Mouse (Mus musculus) CH12.LX (cell line): ENCODE measurements around the gene Lyst. TPM values are rescaled to one million over a fixed set of nuclear protein-coding genes. Genes with fewer than 3 reads are reported as not detected.
"Not testable (repeated sequence)": the region's sequence is repeated elsewhere in the genome, so short reads cannot be mapped to it uniquely, and the experiment has no call there.

ENCODE experiments used
- DNase-seq: peaks from one replicate; pipeline ENCODE4 v3.0.0-alpha.2; 2013; ENCODE audit errors: extremely low read depth
- H3K27ac ChIP-seq: 2 replicates; pipeline ENCODE4 v1.5.1; 2012; ENCODE audit warnings: low read depth, mild to moderate bottlenecking, control low read depth, moderate library complexity; ENCODE audit not compliant: insufficient read depth
- H3K27me3 ChIP-seq: replicated peaks from 2 replicates; pipeline ENCODE3; 2012; ENCODE audit warnings: inconsistent platforms
- H3K36me3 ChIP-seq, 2 experiments: replicated peaks in 1 of 2; 2 replicates each; pipeline versions ENCODE3 to v1.6.1; 2012; ENCODE audit warnings: inconsistent platforms in 1 of 2, low read length in 1 of 2, mild to moderate bottlenecking in 1 of 2, mixed read lengths in 1 of 2, moderate library complexity in 1 of 2; ENCODE audit not compliant: control insufficient read depth in 1 of 2, insufficient read depth in 1 of 2
- H3K4me1 ChIP-seq, 2 experiments: 2 replicates each; pipeline ENCODE4 v1.6.1; 2012; ENCODE audit warnings: inconsistent platforms in 1 of 2, moderate library complexity in 1 of 2; ENCODE audit not compliant: insufficient read depth in 2 of 2, control insufficient read depth in 1 of 2
- H3K4me2 ChIP-seq: 2 replicates; pipeline ENCODE4 v1.6.1; 2012; ENCODE audit warnings: low read depth, mild to moderate bottlenecking, control low read depth; ENCODE audit not compliant: poor library complexity, insufficient read depth, severe bottlenecking
- H3K4me3 ChIP-seq, 3 experiments: fragments of 150-350 bp in 1 of 3; sonication (generic) in 1 of 3; replicated peaks in 1 of 3; 2 replicates each; pipeline versions ENCODE3 to v1.5.1; 2011 to 2012; ENCODE audit warnings: low read depth in 2 of 3, low read length in 2 of 3, mild to moderate bottlenecking in 2 of 3, moderate library complexity in 2 of 3, control low read depth in 1 of 3, improper control_type of control experiment in 1 of 3, inconsistent platforms in 1 of 3, mixed read lengths in 1 of 3; ENCODE audit not compliant: poor library complexity in 1 of 3
- H3K79me2 ChIP-seq: replicated peaks from 2 replicates; pipeline ENCODE4 v1.6.1; 2012; ENCODE audit warnings: mild to moderate bottlenecking, moderate library complexity; ENCODE audit not compliant: control insufficient read depth, poor library complexity, insufficient read depth, severe bottlenecking; ENCODE audit errors: extremely low read depth
- H3K9ac ChIP-seq: 2 replicates; pipeline ENCODE4 v1.6.1; 2012; ENCODE audit warnings: low read depth, mild to moderate bottlenecking, control low read depth, moderate library complexity; ENCODE audit not compliant: insufficient read depth
- H3K9me3 ChIP-seq: replicated peaks from 2 replicates; pipeline ENCODE3; 2012; ENCODE audit warnings: low read length, inconsistent platforms, mixed read lengths
- BHLHE40 ChIP-seq: IDR thresholded peaks from 2 replicates; pipeline ENCODE4 v1.6.1; 2011; ENCODE audit warnings: mild to moderate bottlenecking, low read depth, low read length, improper control_type of control experiment
- CHD1 ChIP-seq: IDR thresholded peaks from 2 replicates; pipeline ENCODE4 v1.6.1; 2012; ENCODE audit warnings: low read depth, low read length, improper control_type of control experiment, inconsistent platforms
- EP300 ChIP-seq: IDR thresholded peaks from 2 replicates; pipeline ENCODE4 v1.6.1; 2011; ENCODE audit warnings: low read length, improper control_type of control experiment
- ETS1 ChIP-seq: conservative IDR thresholded peaks from 2 replicates; pipeline ENCODE4 v1.6.1; 2012; ENCODE audit warnings: low read depth, mild to moderate bottlenecking, inconsistent platforms, low read length, improper control_type of control experiment, moderate library complexity
- JUN ChIP-seq: IDR thresholded peaks from 2 replicates; pipeline ENCODE4 v1.6.1; 2011; ENCODE audit warnings: low read depth, mild to moderate bottlenecking, low read length, improper control_type of control experiment, moderate library complexity; ENCODE audit not compliant: insufficient read depth
- JUND ChIP-seq: conservative IDR thresholded peaks from 2 replicates; pipeline ENCODE4 v1.6.1; 2011; ENCODE audit warnings: low read depth, low read length, improper control_type of control experiment
- KAT2A ChIP-seq: IDR thresholded peaks from 2 replicates; pipeline ENCODE4 v1.6.1; 2012; ENCODE audit warnings: low read length, improper control_type of control experiment, inconsistent platforms; ENCODE audit not compliant: insufficient replicate concordance
- MAX ChIP-seq: IDR thresholded peaks from 2 replicates; pipeline ENCODE4 v1.6.1; 2011; ENCODE audit warnings: low read length, improper control_type of control experiment
- MAZ ChIP-seq: IDR thresholded peaks from 2 replicates; pipeline ENCODE4 v1.6.1; 2012; ENCODE audit warnings: low read depth, mild to moderate bottlenecking, inconsistent platforms, low read length, improper control_type of control experiment, moderate library complexity
- MEF2A ChIP-seq: IDR thresholded peaks from 2 replicates; pipeline ENCODE4 v1.6.1; 2014; ENCODE audit warnings: low read depth, mild to moderate bottlenecking, inconsistent platforms, low read length, improper control_type of control experiment, borderline replicate concordance
- MXI1 ChIP-seq: IDR thresholded peaks from 2 replicates; pipeline ENCODE4 v1.6.1; 2011; ENCODE audit warnings: mild to moderate bottlenecking, low read depth, low read length, improper control_type of control experiment
- POLR2A ChIP-seq: IDR thresholded peaks from 2 replicates; pipeline ENCODE4 v1.6.1; 2011; ENCODE audit warnings: low read depth, mild to moderate bottlenecking, improper control_type of control experiment, low read length
- POLR2AphosphoS2 ChIP-seq: IDR thresholded peaks from 2 replicates; pipeline ENCODE4 v1.6.1; 2011; ENCODE audit warnings: low read depth, low read length, improper control_type of control experiment
- ZMIZ1 ChIP-seq: IDR thresholded peaks from 2 replicates; pipeline ENCODE4 v1.6.1; 2012; ENCODE audit warnings: low read depth, mild to moderate bottlenecking, inconsistent platforms, low read length, improper control_type of control experiment
- ZNF384 ChIP-seq: IDR thresholded peaks from 2 replicates; pipeline ENCODE4 v1.6.1; 2012; ENCODE audit warnings: low read depth, low read length, improper control_type of control experiment, inconsistent platforms
- dilution Hi-C: fragments of 300-500 bp; cut with MboI; formaldehyde crosslinking; loops from 2 replicates; pipeline ENCODE4 v1.14.3; 2020; ENCODE audit warnings: low sequenced_read_pairs; ENCODE audit not compliant: extremely low pct_unique_long_range_greater_than_20kb, extremely low pct_ligation_motif_present
- in situ Hi-C: fragments of 300-500 bp; cut with MboI; formaldehyde crosslinking; loops from 3 replicates; pipeline ENCODE4 v1.14.3; 2019; ENCODE audit warnings: low sequenced_read_pairs, low pct_ligation_motif_present, low pct_unique_long_range_greater_than_20kb, mixed read lengths
- polyA plus RNA-seq: library from polyadenylated mRNA; unstranded; fragments of >175 nt; gene quantifications from 2 replicates; pipeline ENCODE4 v1.2.1, GENCODE M21; 2012; ENCODE audit warnings: low read depth; ENCODE audit not compliant: insufficient read length
- total RNA-seq, 2 experiments: library from RNA; depleted of rRNA; stranded (reverse); fragments of 300-350 nt in 1 of 2; fragments of >200 nt in 1 of 2; gene quantifications; 2 replicates each; pipeline ENCODE4 v1.2.3; 2012 to 2014

Gene Lyst
- total and polyA plus RNA-seq, 3 experiments: 33.1 to 61.1 (median 34.8) TPM

DNA sequence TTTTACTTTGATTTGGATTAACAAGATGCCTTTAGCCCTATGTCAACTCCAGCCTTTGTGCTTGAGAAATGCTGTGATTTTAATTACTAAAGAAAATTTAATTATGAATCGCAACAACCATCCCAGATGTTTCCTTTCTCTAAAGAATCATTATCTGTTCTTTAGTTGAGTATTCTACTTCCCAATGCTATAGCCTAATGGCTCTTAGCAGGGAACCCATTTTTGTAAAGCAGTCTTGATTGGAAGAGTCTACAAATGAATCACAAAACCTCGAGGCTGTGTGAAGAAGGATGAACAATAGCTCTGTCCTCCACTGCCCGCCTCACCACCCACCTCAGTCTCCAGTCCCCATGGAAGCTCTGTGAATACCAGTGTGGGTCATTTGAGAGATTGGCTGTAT lies 57.1 kb downstream of the Lyst start:
- Histone ChIP-seq H3K9ac (no peak overlapping the region), H3K27ac (no peak overlapping the region), H3K4me1 (peaks cover 0 to 7% of the 10 kb centered on the region in 2 experiments; a peak in 1 of 4 replicates), H3K27me3 (no peaks in the 10 kb centered on the region), H3K36me3 (peaks cover 31 to 86% of the 10 kb centered on the region in 2 experiments), H3K4me3 (no peak overlapping the region), H3K4me2 (no peak overlapping the region), H3K79me2 (no peaks in the 10 kb centered on the region), H3K9me3 (peaks cover 10% of the 10 kb centered on the region)
- dilution Hi-C loops: no loop called here
- no peak for TF ChIP-seq POLR2AphosphoS2
- no peak for TF ChIP-seq ZMIZ1
- TF ChIP-seq MAX: no peak
- no peak for TF ChIP-seq BHLHE40
- TF ChIP-seq MAZ: no peak
- no peak for TF ChIP-seq EP300
- TF ChIP-seq ZNF384: no peak
- no peak for TF ChIP-seq JUND
- TF ChIP-seq POLR2A: no peak
- TF ChIP-seq JUN: no peak
- no peak for DNase-seq
- in situ Hi-C loops: no loop called here

GRCm38 (mm10) chr13:13655453-13655852 lies 65.3 kb downstream of the Lyst start:
- Histone ChIP-seq H3K36me3 (peaks cover 35 to 75% of the 10 kb centered on the region in 2 experiments), H3K27ac (no peak overlapping the region), H3K4me2 (no peak overlapping the region), H3K9me3 (no peaks in the 10 kb centered on the region), H3K27me3 (no peaks in the 10 kb centered on the region)
- in situ Hi-C loops: no loop called here
- dilution Hi-C loops: no loop called here
- no peak for DNase-seq
- TF ChIP-seq MXI1 (no peak), CHD1 (no peak), KAT2A (no peak), MEF2A (no peak), ETS1 (no peak)
- TF ChIP-seq, all 38 proteins: peak for 0
- no peaks in the 10 kb centered on the region for H3K4me1 ChIP-seq
- no peak overlapping the region for H3K4me3 ChIP-seq
- H3K9ac ChIP-seq: no peak overlapping the region
- H3K79me2 ChIP-seq: no peaks in the 10 kb centered on the region

DNA sequence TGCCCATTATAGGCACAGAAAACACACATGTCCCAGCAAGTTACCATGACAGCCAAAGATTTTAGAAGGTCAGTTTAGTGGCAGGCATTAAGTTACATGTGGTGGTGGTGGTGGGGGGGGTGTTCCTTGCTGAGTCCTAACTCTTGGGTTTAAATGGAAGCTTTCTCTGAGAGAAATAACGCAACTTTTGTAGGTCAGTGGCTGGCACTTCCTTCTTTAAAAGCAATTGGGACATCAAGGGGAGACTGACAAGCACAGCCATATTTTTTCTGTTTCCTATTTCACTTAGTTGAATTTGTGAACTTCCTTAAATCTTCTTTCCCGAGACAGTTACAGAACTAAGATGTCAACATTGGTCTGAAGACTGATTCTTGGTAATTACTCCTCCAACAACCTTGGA lies 75.9 kb downstream of the Lyst start:
- H3K79me2 ChIP-seq, H3K4me2 ChIP-seq, H3K27me3 ChIP-seq, DNase-seq, in situ Hi-C loops, dilution Hi-C loops, H3K9ac ChIP-seq, H3K27ac ChIP-seq, H3K4me1 ChIP-seq, H3K9me3 ChIP-seq, H3K4me3 ChIP-seq: not testable (repeated sequence)
- H3K36me3 ChIP-seq: peaks cover 44 to 81% of the 10 kb centered on the region in 2 experiments
